Mouse (Mus musculus) hindlimb bud, embryonic 11.5 days (tissue): ENCODE data around the gene Ncbp2.

Experiments used
- DNase-seq: peaks from one replicate; pipeline ENCODE4 v3.0.0-alpha.2; 2012; ENCODE audit warnings: low read depth, low spot score; ENCODE audit errors: extremely low spot score

The Ncbp2 gene

DNA sequence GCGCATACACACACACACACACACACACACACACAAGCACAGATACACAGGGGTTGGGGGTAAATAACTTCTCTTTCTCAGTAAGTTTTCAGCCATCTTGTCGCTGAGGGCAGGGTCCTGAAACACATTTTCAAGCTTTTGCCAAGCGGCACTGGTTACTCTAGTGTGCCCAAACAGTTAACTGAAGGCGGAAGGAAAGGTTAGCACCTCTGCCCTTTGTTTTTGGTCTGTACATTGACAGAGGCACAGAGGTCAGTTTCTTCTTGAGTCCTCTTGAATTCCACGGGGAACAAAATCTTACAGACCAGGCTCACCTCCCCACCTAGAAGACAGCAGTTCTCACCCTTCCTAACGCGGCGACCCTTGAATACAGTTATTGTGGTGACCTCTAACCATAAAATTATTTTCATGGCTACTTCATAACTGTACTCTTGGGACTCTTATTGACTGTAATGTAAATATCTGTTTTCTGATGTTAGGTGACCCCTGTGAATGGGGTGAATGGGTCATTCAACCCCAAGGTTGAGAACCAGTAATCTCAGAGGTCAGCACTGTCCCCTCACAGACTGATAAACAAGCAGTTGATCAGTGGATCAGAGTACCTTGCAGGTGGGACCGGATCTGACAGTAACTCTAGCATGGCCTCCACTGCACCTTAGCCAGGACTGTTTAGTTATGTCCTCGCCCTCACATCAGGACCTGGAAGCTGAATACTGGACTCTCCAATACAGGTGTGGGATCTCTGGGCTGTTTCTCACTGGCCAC is 60.4 kb downstream of the Ncbp2 start:
- DNase-seq = no peak

DNA sequence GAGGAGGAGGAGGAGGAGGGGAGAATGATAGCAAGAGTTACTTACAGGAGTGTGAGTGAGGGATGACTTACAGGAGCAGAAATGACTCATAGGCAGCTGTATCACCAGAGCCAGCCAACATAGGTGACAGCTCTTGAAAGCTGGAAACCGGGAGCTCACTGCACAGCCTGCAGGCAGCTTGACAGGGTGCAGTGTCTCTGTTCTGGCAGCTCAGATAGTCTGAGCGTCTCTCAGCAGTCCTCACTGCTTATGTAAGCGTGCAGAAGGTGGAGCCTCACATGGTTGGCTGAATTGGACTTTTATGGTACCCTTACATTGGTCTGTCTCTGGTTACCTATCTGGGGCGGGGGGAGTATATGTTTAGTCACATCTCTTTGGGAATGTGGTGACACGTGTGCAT is 61.6 kb downstream of the Ncbp2 start:
- DNase-seq = no peak

DNA sequence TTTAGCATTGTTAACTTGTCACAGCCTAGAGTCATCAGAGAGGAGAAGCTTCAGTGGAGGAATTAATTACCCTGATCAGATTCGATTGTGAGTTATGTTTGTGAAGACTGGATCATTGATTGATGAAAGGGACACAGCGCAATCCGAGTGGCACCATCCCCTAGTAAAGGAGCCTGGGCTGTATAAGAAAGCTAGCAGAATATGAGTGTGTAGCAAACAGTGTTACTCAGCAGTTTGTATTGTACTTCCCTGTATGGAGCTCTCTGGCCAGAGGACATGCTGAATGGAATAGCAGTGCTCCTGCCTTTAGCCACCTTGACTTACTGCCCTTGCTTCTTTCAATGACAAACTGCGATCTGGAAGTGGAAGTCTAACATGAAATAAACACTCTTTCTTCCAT is 62.0 kb downstream of the Ncbp2 start:
- no peak for DNase-seq
